Mouse (Mus musculus) stomach, postnatal 0 days (tissue): ENCODE data around the gene Defb25.

Source experiments
- CTCF ChIP-seq: IDR thresholded peaks from 2 replicates; pipeline ENCODE4 v1.5.1; 2016; ENCODE audit warnings: antibody characterized with exemption, low read depth, mild to moderate bottlenecking, moderate library complexity
- EP300 ChIP-seq: optimal IDR thresholded peaks from 2 replicates; pipeline ENCODE3; 2016; ENCODE audit warnings: antibody characterized with exemption

GRCm38 (mm10) chr2:152669639-152670484, 47.0 kb upstream of the Defb25 start:
- TF ChIP-seq CTCF (no peak), EP300 (no peak)
